Comparison of ENCODE assay signal across 24 mouse cellular contexts in genomic region chr4:135758825-135759224, GRCm38 (mm10). TPM values are rescaled to one million over a fixed set of nuclear protein-coding genes. Genes with fewer than 3 reads are reported as not detected.
A peak's percentile ranks its signal among the peaks of the same experiment; 100 is the strongest.
DNase-seq lines count a peak whose midpoint lies in the region; ATAC-seq and TF ChIP-seq lines count a peak whose summit lies in the region.
"Had no signal": no experiment of that assay in that cellular context is flagged by ENCODE, and none has a peak within 500 bp of the region (broad histone marks: within the 10 kb centered on the region; RNA-seq: fewer than 3 reads in every experiment).

No protein-coding gene starts in this region.

- no peak overlapping the region for H3K4me3 ChIP-seq in embryonic facial prominence, embryonic 15.5 days (replicated peaks)
- no peak overlapping the region for H3K4me3 ChIP-seq in embryonic facial prominence, embryonic 10.5 days
- no peak overlapping the region for H3K4me3 ChIP-seq in intestine, embryonic 16.5 days (ENCODE audit: low read length)
- no peak overlapping the region for H3K4me3 ChIP-seq in intestine, postnatal 0 days (ENCODE audit: low read depth, low read length)
- no peak overlapping the region for H3K4me3 ChIP-seq in midbrain, embryonic 11.5 days (ENCODE audit: low read depth, low read length)
- H3K4me3 ChIP-seq: embryonic facial prominence, embryonic 12.5 days; erythroblast, embryonic 14.5 days; forebrain, embryonic 10.5 days; forebrain, embryonic 12.5 days had no signal

- H3K4me1 ChIP-seq in embryonic facial prominence, embryonic 15.5 days, result peaks cover 11% of the 10 kb centered on the region
- H3K4me1 ChIP-seq in embryonic facial prominence, embryonic 10.5 days, result peaks cover 33% of the 10 kb centered on the region
- H3K4me1 ChIP-seq in intestine, embryonic 16.5 days (ENCODE audit: control insufficient read depth, insufficient read depth, low read length), result peaks cover 20% of the 10 kb centered on the region
- peaks cover 4% of the 10 kb centered on the region; the same call in 1 of the 2 replicates for H3K4me1 ChIP-seq in intestine, postnatal 0 days (replicated peaks; ENCODE audit: control insufficient read depth, insufficient read depth, low read length)
- no peaks in the 10 kb centered on the region; the same call in 1 of the 2 replicates for H3K4me1 ChIP-seq in midbrain, embryonic 11.5 days (ENCODE audit: control insufficient read depth, insufficient read depth, low read length)
- H3K4me1 ChIP-seq: embryonic facial prominence, embryonic 12.5 days had no signal

- no peaks in the 10 kb centered on the region for H3K27me3 ChIP-seq in embryonic facial prominence, embryonic 15.5 days
- peaks cover 19% of the 10 kb centered on the region for H3K27me3 ChIP-seq in embryonic facial prominence, embryonic 10.5 days (replicated peaks; ENCODE audit: low read depth, poor library complexity, severe bottlenecking)
- no peaks in the 10 kb centered on the region for H3K27me3 ChIP-seq in intestine, embryonic 16.5 days (replicated peaks; ENCODE audit: control insufficient read depth, insufficient read depth, low read length)
- no peaks in the 10 kb centered on the region for H3K27me3 ChIP-seq in intestine, postnatal 0 days (replicated peaks; ENCODE audit: control insufficient read depth, insufficient read depth, low read length)
- H3K27me3 ChIP-seq in splenic B cell, adult 2 months (ENCODE audit: control insufficient read depth, insufficient read depth, low read length, poor library complexity, severe bottlenecking), result no peaks in the 10 kb centered on the region
- no peaks in the 10 kb centered on the region for H3K27me3 ChIP-seq in midbrain, embryonic 11.5 days (ENCODE audit: control insufficient read depth, insufficient read depth, low read length)
- H3K27me3 ChIP-seq: embryonic facial prominence, embryonic 12.5 days had no signal

- no peak overlapping the region for H3K4me2 ChIP-seq in embryonic facial prominence, embryonic 15.5 days (replicated peaks)
- H3K4me2 ChIP-seq in intestine, embryonic 16.5 days (ENCODE audit: low read depth, low read length), result no peak overlapping the region
- H3K4me2 ChIP-seq in intestine, postnatal 0 days (replicated peaks; ENCODE audit: low read depth), result no peak overlapping the region
- H3K4me2 ChIP-seq in midbrain, embryonic 11.5 days, result no peak overlapping the region
- H3K4me2 ChIP-seq: embryonic facial prominence, embryonic 12.5 days; forebrain, embryonic 12.5 days had no signal

- 0 out of 2 replicates have a peak overlapping the region, but pooled peaks have one; percentile 39 for H3K27ac ChIP-seq in embryonic facial prominence, embryonic 15.5 days (replicated peaks)
- H3K27ac ChIP-seq in embryonic facial prominence, embryonic 10.5 days (replicated peaks), result no peak overlapping the region
- no peak overlapping the region for H3K27ac ChIP-seq in intestine, embryonic 16.5 days (ENCODE audit: low read length)
- H3K27ac ChIP-seq in intestine, postnatal 0 days (ENCODE audit: low read depth, low read length), result no peak overlapping the region; the same call in none of the 2 replicates
- H3K27ac ChIP-seq in midbrain, embryonic 11.5 days (ENCODE audit: low read depth, low read length), result no peak overlapping the region
- H3K27ac ChIP-seq: embryonic facial prominence, embryonic 12.5 days; forebrain, embryonic 10.5 days; forebrain, embryonic 12.5 days had no signal

- ATAC-seq in embryonic facial prominence, embryonic 15.5 days (ENCODE audit: insufficient number of reproducible peaks, low FRiP score, low TSS enrichment, low read depth), result no peak
- ATAC-seq in intestine, embryonic 16.5 days, result peak; percentile 6; the same call in 1 of the 2 replicates
- no peak for ATAC-seq in intestine, postnatal 0 days
- ATAC-seq in midbrain, embryonic 11.5 days (ENCODE audit: low FRiP score), result no peak
- ATAC-seq: forebrain, embryonic 14.5 days; forebrain, embryonic 16.5 days had no signal

- H3K9me3 ChIP-seq in embryonic facial prominence, embryonic 15.5 days (replicated peaks), result no peaks in the 10 kb centered on the region
- 0 out of 2 replicates have a peak, but pooled peaks cover 8% of the 10 kb centered on the region for H3K9me3 ChIP-seq in embryonic facial prominence, embryonic 10.5 days
- H3K9me3 ChIP-seq in intestine, embryonic 16.5 days (ENCODE audit: control insufficient read depth, low read length), result peaks cover 8% of the 10 kb centered on the region; the same call in 1 of the 2 replicates
- no peaks in the 10 kb centered on the region for H3K9me3 ChIP-seq in intestine, postnatal 0 days (ENCODE audit: control insufficient read depth)
- no peaks in the 10 kb centered on the region for H3K9me3 ChIP-seq in midbrain, embryonic 11.5 days (ENCODE audit: control insufficient read depth, low read length)

- H3K36me3 ChIP-seq in embryonic facial prominence, embryonic 15.5 days, result no peaks in the 10 kb centered on the region
- no peaks in the 10 kb centered on the region for H3K36me3 ChIP-seq in embryonic facial prominence, embryonic 10.5 days (replicated peaks)
- peaks cover 10% of the 10 kb centered on the region for H3K36me3 ChIP-seq in intestine, embryonic 16.5 days (ENCODE audit: control insufficient read depth, insufficient read depth, low read length)
- no peaks in the 10 kb centered on the region for H3K36me3 ChIP-seq in intestine, postnatal 0 days (ENCODE audit: control insufficient read depth, insufficient read depth)
- no peaks in the 10 kb centered on the region for H3K36me3 ChIP-seq in splenic B cell, adult 2 months (ENCODE audit: control insufficient read depth, insufficient read depth, low read length, poor library complexity, severe bottlenecking)
- H3K36me3 ChIP-seq in midbrain, embryonic 11.5 days (ENCODE audit: control insufficient read depth, insufficient read depth, low read length), result no peaks in the 10 kb centered on the region
- H3K36me3 ChIP-seq: embryonic facial prominence, embryonic 12.5 days; forebrain, embryonic 10.5 days; forebrain, embryonic 12.5 days had no signal

- no peak overlapping the region for H3K9ac ChIP-seq in embryonic facial prominence, embryonic 15.5 days
- no peak overlapping the region for H3K9ac ChIP-seq in intestine, embryonic 16.5 days (ENCODE audit: low read depth, low read length)
- no peak overlapping the region for H3K9ac ChIP-seq in intestine, postnatal 0 days (ENCODE audit: low read depth, low read length)
- no peak overlapping the region for H3K9ac ChIP-seq in midbrain, embryonic 11.5 days (ENCODE audit: low read length)
- H3K9ac ChIP-seq: embryonic facial prominence, embryonic 12.5 days; forebrain, embryonic 12.5 days had no signal

- no peak for TF ChIP-seq CTCF in intestine, postnatal 0 days (IDR thresholded peaks at IDR 0.05; ENCODE audit: low read depth)

- DNase-seq in embryonic facial prominence, embryonic 10.5 days (ENCODE audit: low spot score), result no peak
- peak; percentile 29 for DNase-seq in retina, embryonic 14.5 days (ENCODE audit: low spot score)
- DNase-seq in splenic B cell, adult 2 months (ENCODE audit: low read depth, low spot score), result peak; percentile 12
- DNase-seq in natural killer cell, adult 2 months (ENCODE audit: low spot score in 2 of 2), result no peak
- no peak for DNase-seq in midbrain, embryonic 11.5 days (ENCODE audit: low spot score, missing footprints)
- DNase-seq: adrenal gland, adult 2 months; adrenal gland, postnatal 10 days; adrenal gland, postnatal 25 days; B cell, adult 2 months; cerebellum, adult 11 months; cerebellum, adult 18-20 months; cerebellum, adult 8-10 months; cerebellum, adult 9-11 months; cerebellum, postnatal 14 days; cerebellum, postnatal 36 days had no signal

- 34% methylated on average over 6 of the region's 6 CpGs for WGBS in embryonic facial prominence, embryonic 15.5 days
- WGBS in embryonic facial prominence, embryonic 10.5 days, result 36% methylated on average over 6 of the region's 6 CpGs
- WGBS in intestine, embryonic 16.5 days, result 50% methylated on average over 6 of the region's 6 CpGs
- 41% methylated on average over 6 of the region's 6 CpGs for whole genome bisulfite sequencing in intestine, postnatal 0 days
- 35% methylated on average over 6 of the region's 6 CpGs for WGBS in midbrain, embryonic 11.5 days

RNA-seq across cellular contexts. Expression of gene Myom3, which starts 0.7 kb away (rescaled TPM):
- polyA plus RNA-seq in embryonic facial prominence, embryonic 15.5 days (2015; fragmentation: Nextera tagmentation; extraction: Ambion mirVana), result 6.3 and 7.7 TPM in 2 replicates
- not detected in 2 replicates for polyA plus RNA-seq in embryonic facial prominence, embryonic 10.5 days (2016; fragmentation: Nextera tagmentation; extraction: Ambion mirVana)
- 0.88 and 1.1 TPM in 2 replicates for polyA plus RNA-seq in intestine, embryonic 16.5 days (2015; fragmentation: Nextera tagmentation; extraction: Ambion mirVana)
- 0.66 and 0.72 TPM in 2 replicates for polyA plus RNA-seq in intestine, postnatal 0 days (2015; fragmentation: Nextera tagmentation; extraction: Ambion mirVana)
- 0.04 and 0.11 TPM in 2 replicates for polyA plus RNA-seq in midbrain, embryonic 11.5 days (2014; fragmentation: Nextera tagmentation; extraction: Ambion mirVana)
- polyA plus RNA-seq: erythroblast, embryonic 14.5 days had no signal

RNA-seq across cellular contexts. Expression of gene Il22ra1, which starts 30.9 kb away (rescaled TPM):
- polyA plus RNA-seq in embryonic facial prominence, embryonic 15.5 days (2015; fragmentation: Nextera tagmentation; extraction: Ambion mirVana), result 0.62 and 1.1 TPM in 2 replicates
- polyA plus RNA-seq in embryonic facial prominence, embryonic 10.5 days (2016; fragmentation: Nextera tagmentation; extraction: Ambion mirVana), result 0.07 TPM in 1 of 2 replicates, not detected in the other
- polyA plus RNA-seq in intestine, embryonic 16.5 days (2015; fragmentation: Nextera tagmentation; extraction: Ambion mirVana), result 6.6 and 7.9 TPM in 2 replicates
- polyA plus RNA-seq in intestine, postnatal 0 days (2015; fragmentation: Nextera tagmentation; extraction: Ambion mirVana), result 7.7 and 7.8 TPM in 2 replicates
- polyA plus RNA-seq in midbrain, embryonic 11.5 days (2014; fragmentation: Nextera tagmentation; extraction: Ambion mirVana), result not detected in 2 replicates
- polyA plus RNA-seq: embryonic facial prominence, embryonic 12.5 days; forebrain, embryonic 10.5 days; forebrain, embryonic 12.5 days; forebrain, embryonic 14.5 days; forebrain, embryonic 16.5 days had no signal

Comparison
In these comparisons a context has a peak if more than half of its experiments do, and no peak if none do; other contexts are left out.
1. DNase-seq: peak in retina, embryonic 14.5 days (single experiment) and splenic B cell, adult 2 months (single experiment); none in embryonic facial prominence, embryonic 10.5 days (single experiment), natural killer cell, adult 2 months (0 of 2) and midbrain, embryonic 11.5 days (single experiment).